Mouse (Mus musculus) liver, adult 2 months (tissue): ENCODE data around the gene Dcaf11. TPM values are rescaled to one million over a fixed set of nuclear protein-coding genes. Genes with fewer than 3 reads are reported as not detected.

ENCODE experiments used
- DNase-seq: peaks from one replicate; pipeline ENCODE4 v3.0.0-alpha.2; 2011; ENCODE audit warnings: low read depth, low spot score; ENCODE audit errors: extremely low read depth
- H3K27ac ChIP-seq: fragments of 200-500 bp; replicated peaks from 2 replicates; pipeline ENCODE4 v1.5.1; 2012; ENCODE audit warnings: low read depth, mild to moderate bottlenecking, control low read depth, inconsistent platforms, low read length; ENCODE audit not compliant: insufficient read depth
- H3K27me3 ChIP-seq: fragments of 200-500 bp; 2 replicates; pipeline ENCODE4 v1.6.1; 2012; ENCODE audit warnings: mild to moderate bottlenecking, moderate library complexity, low read length, inconsistent platforms; ENCODE audit not compliant: control insufficient read depth, insufficient read depth
- H3K36me3 ChIP-seq: fragments of 200-500 bp; 2 replicates; pipeline ENCODE4 v1.6.1; 2012; ENCODE audit warnings: low read length, inconsistent platforms; ENCODE audit not compliant: control insufficient read depth, insufficient read depth
- H3K4me1 ChIP-seq: fragments of 200-500 bp; 2 replicates; pipeline ENCODE4 v1.6.1; 2011; ENCODE audit warnings: low read length; ENCODE audit not compliant: control insufficient read depth, insufficient read depth
- H3K4me3 ChIP-seq: fragments of 200-500 bp; 2 replicates; pipeline ENCODE4 v1.5.1; 2011; ENCODE audit warnings: low read depth, mild to moderate bottlenecking, control low read depth, low read length, moderate library complexity; ENCODE audit not compliant: insufficient read depth
- H3K79me2 ChIP-seq: fragments of 200-500 bp; 2 replicates; pipeline ENCODE4 v1.6.1; 2012; ENCODE audit warnings: inconsistent platforms, mild to moderate bottlenecking, low read length, moderate library complexity; ENCODE audit not compliant: control insufficient read depth, insufficient read depth
- H3K9ac ChIP-seq: fragments of 200-500 bp; 2 replicates; pipeline ENCODE4 v1.6.1; 2012; ENCODE audit warnings: low read depth, mild to moderate bottlenecking, control low read depth, inconsistent platforms, low read length
- CTCF ChIP-seq: fragments of 200-500 bp; IDR thresholded peaks from 2 replicates; pipeline ENCODE4 v1.5.1; 2011; ENCODE audit warnings: low read depth, low read length, control low read depth
- POLR2A ChIP-seq: fragments of 200-500 bp; IDR thresholded peaks from 2 replicates; pipeline ENCODE4 v1.6.1; 2011; ENCODE audit warnings: low read length, control low read depth; ENCODE audit not compliant: insufficient read depth; ENCODE audit errors: extremely low read depth
- WGBS: fragments of 180-500 bp; shearing (Covaris S2); methylation state at CpG from one replicate; pipeline ENCODE4 v1.1.7; 2018; 5-methylcytosine and 5-hydroxymethylcytosine counted together
- polyA plus RNA-seq: library from polyadenylated mRNA; depleted of rRNA; stranded (reverse); fragments of >200 nt; gene quantifications from 2 replicates; pipeline ENCODE4 v1.2.3, GENCODE M21; 2012
- total RNA-seq: library from RNA; depleted of rRNA; stranded (reverse); fragments of >200 nt; gene quantifications from 2 replicates; pipeline ENCODE4 v1.2.3, GENCODE M21; 2014

The Dcaf11 gene
- total and polyA plus RNA-seq, 2 experiments: 263 to 305 TPM

GRCm38 (mm10) chr14:55565748-55566147 is 5.9 kb downstream of the Dcaf11 start:
- no peak for TF ChIP-seq POLR2A
- no peak; the same call in 1 of the 2 replicates for TF ChIP-seq CTCF
- Histone ChIP-seq H3K27ac (peak overlapping the region; percentile 60), H3K4me3 (no peak overlapping the region), H3K9ac (no peak overlapping the region), H3K79me2 (peaks cover 16% of the 10 kb centered on the region), H3K27me3 (no peaks in the 10 kb centered on the region), H3K36me3 (peaks cover 62% of the 10 kb centered on the region), H3K4me1 (peaks cover 23% of the 10 kb centered on the region)
- DNase-seq: peak; percentile 89
- 16% methylated on average over 3 of the region's 3 CpGs for WGBS

GRCm38 (mm10) chr14:55567496-55567895 is 7.7 kb downstream of the Dcaf11 start:
- peak; percentile 87 for DNase-seq
- no peaks in the 10 kb centered on the region for H3K27me3 ChIP-seq
- WGBS: 24% methylated on average over 3 of the region's 3 CpGs
- H3K4me3 ChIP-seq: no peak overlapping the region
- peak overlapping the region; percentile 17; the same call in 1 of the 2 replicates for H3K27ac ChIP-seq
- peaks cover 3% of the 10 kb centered on the region; the same call in 1 of the 2 replicates for H3K79me2 ChIP-seq
- no peak overlapping the region for H3K9ac ChIP-seq
- peaks cover 19% of the 10 kb centered on the region for H3K4me1 ChIP-seq
- TF ChIP-seq CTCF (no peak), POLR2A (no peak)
- peaks cover 62% of the 10 kb centered on the region for H3K36me3 ChIP-seq

GRCm38 (mm10) chr14:55570588-55570987 is 10.8 kb downstream of the Dcaf11 start:
- H3K36me3 ChIP-seq: peaks cover 37% of the 10 kb centered on the region
- H3K27ac ChIP-seq: 0 out of 2 replicates have a peak overlapping the region, but pooled peaks have one; percentile 18
- H3K27me3 ChIP-seq: no peaks in the 10 kb centered on the region
- no peak for DNase-seq
- peaks cover 16% of the 10 kb centered on the region for H3K4me1 ChIP-seq
- TF ChIP-seq POLR2A (no peak), CTCF (no peak)
- no peaks in the 10 kb centered on the region for H3K79me2 ChIP-seq
- no peak overlapping the region for H3K4me3 ChIP-seq
- no peak overlapping the region for H3K9ac ChIP-seq
- WGBS: 84% methylated on average over 2 of the region's 2 CpGs

- Histone ChIP-seq H3K36me3 (peaks cover 27% of the 10 kb centered on the region), H3K79me2 (0 out of 2 replicates have a peak, but pooled peaks cover 2% of the 10 kb centered on the region), H3K4me1 (peaks cover 9% of the 10 kb centered on the region), H3K4me3 (no peak overlapping the region), H3K27me3 (no peaks in the 10 kb centered on the region), H3K27ac (peak overlapping the region; percentile 16; the same call in 1 of the 2 replicates), H3K9ac (no peak overlapping the region)
- peak; percentile 76 for DNase-seq
- TF ChIP-seq POLR2A (no peak), CTCF (no peak)
Observed at GRCm38 (mm10) chr14:55571760-55572159, 12.0 kb downstream of the Dcaf11 start.

- Histone ChIP-seq H3K27me3 (no peaks in the 10 kb centered on the region), H3K4me3 (peak within 1 kb of the TSS; percentile 45), H3K79me2 (0 out of 2 replicates have a peak, but pooled peaks cover 8% of the 10 kb centered on the region), H3K4me1 (peaks cover 2% of the 10 kb centered on the region), H3K27ac (peak within 1 kb of the TSS; percentile 85), H3K36me3 (peaks cover under 1% of the 10 kb centered on the region; the same call in 1 of the 2 replicates), H3K9ac (peak within 1 kb of the TSS; percentile 49)
- no peak for TF ChIP-seq POLR2A
- TF ChIP-seq CTCF: no peak
- 47% methylated on average over 8 of the region's 8 CpGs for WGBS
- DNase-seq: peak; percentile 45
Observed at GRCm38 (mm10) chr14:55575302-55575701, 15.5 kb downstream of the Dcaf11 start, which contains the start of gene Fitm1. Gene Fitm1 (plus strand): TSS chr14:55575617.

GRCm38 (mm10) chr14:55575711-55576110 is 15.9 kb downstream of the Dcaf11 start:
- peak; percentile 69 for DNase-seq
- Histone ChIP-seq H3K4me3 (peak overlapping the region; percentile 45), H3K27me3 (no peaks in the 10 kb centered on the region), H3K4me1 (peaks cover 2% of the 10 kb centered on the region), H3K9ac (peak overlapping the region; percentile 49), H3K36me3 (peaks cover 5% of the 10 kb centered on the region; the same call in 1 of the 2 replicates), H3K27ac (peak overlapping the region; percentile 85), H3K79me2 (0 out of 2 replicates have a peak, but pooled peaks cover 9% of the 10 kb centered on the region)
- TF ChIP-seq POLR2A (no peak), CTCF (no peak)
- 49% methylated on average over 13 of the region's 13 CpGs for whole genome bisulfite sequencing
